Comparison of ENCODE assay signal across 10 mouse cellular contexts in genomic region chr17:26844371-26844851, GRCm38 (mm10). TPM values are rescaled to one million over a fixed set of nuclear protein-coding genes. Genes with fewer than 3 reads are reported as not detected.
DNase-seq lines count a peak whose midpoint lies in the region; ATAC-seq and TF ChIP-seq lines count a peak whose summit lies in the region.
"Had no signal": no experiment of that assay in that cellular context is flagged by ENCODE, and none has a peak within 500 bp of the region (broad histone marks: within the 10 kb centered on the region; RNA-seq: fewer than 3 reads in every experiment).

No protein-coding gene starts in this region.

- TF ChIP-seq POLR2A in heart, adult 2 months (IDR thresholded peaks at IDR 0.05; ENCODE audit: insufficient read depth, low read depth, low read length) = no peak

- 1% methylated on average over 36 of the region's 36 CpGs for WGBS in heart, adult 2 months
- WGBS in midbrain, embryonic 14.5 days = under 1% methylated on average over 36 of the region's 36 CpGs
- WGBS in midbrain, embryonic 15.5 days = under 1% methylated on average over 36 of the region's 36 CpGs
- WGBS in heart, embryonic 13.5 days = under 1% methylated on average over 36 of the region's 36 CpGs
- WGBS in stomach, embryonic 16.5 days = under 1% methylated on average over 36 of the region's 36 CpGs

- no peaks in the 10 kb centered on the region for H3K4me1 ChIP-seq in heart, adult 2 months (ENCODE audit: control insufficient read depth, insufficient read depth, low read length)
- no peaks in the 10 kb centered on the region for H3K4me1 ChIP-seq in midbrain, embryonic 14.5 days (ENCODE audit: control insufficient read depth, insufficient read depth, low read length)
- H3K4me1 ChIP-seq in midbrain, embryonic 15.5 days = peaks cover 13% of the 10 kb centered on the region
- peaks cover 6% of the 10 kb centered on the region for H3K4me1 ChIP-seq in heart, embryonic 13.5 days
- H3K4me1 ChIP-seq in stomach, embryonic 16.5 days (ENCODE audit: control insufficient read depth, insufficient read depth, low read length) = 0 out of 2 replicates have a peak, but pooled peaks cover 4% of the 10 kb centered on the region

- peak; percentile 36 to 54 for DNase-seq in heart, adult 2 months
- no peak for DNase-seq in heart, postnatal 25 days (ENCODE audit: low spot score)
- DNase-seq in midbrain, embryonic 14.5 days = peak; percentile 44
- DNase-seq in left cerebral cortex, postnatal 14 days (ENCODE audit: low spot score in 2 of 2) = no peak

- peak overlapping the region; percentile 83 for H3K27ac ChIP-seq in heart, adult 2 months
- H3K27ac ChIP-seq in midbrain, embryonic 14.5 days (replicated peaks; ENCODE audit: low read depth, low read length) = no peak overlapping the region
- no peak overlapping the region for H3K27ac ChIP-seq in midbrain, embryonic 15.5 days
- H3K27ac ChIP-seq in heart, embryonic 13.5 days (replicated peaks) = peak overlapping the region; percentile 94
- no peak overlapping the region for H3K27ac ChIP-seq in stomach, embryonic 16.5 days (ENCODE audit: low read length)

- 0 out of 2 replicates have a peak, but pooled peaks cover 3% of the 10 kb centered on the region for H3K79me2 ChIP-seq in heart, adult 2 months (replicated peaks; ENCODE audit: control insufficient read depth, insufficient read depth, low read length)

- intact Hi-C loops in heart, adult 2 months (cut with DNase I) = no loop called here
- intact Hi-C loops in heart, postnatal 25 days (cut with DNase I) = loop anchor here (10.0 kb wide), 1 partner anchor 360 kb away; no protein-coding TSS in a partner anchor
- intact Hi-C loops in left cerebral cortex, postnatal 14 days (cut with DNase I) = no loop called here

- no peak overlapping the region for H3K4me2 ChIP-seq in midbrain, embryonic 14.5 days (ENCODE audit: low read length)
- H3K4me2 ChIP-seq in midbrain, embryonic 15.5 days = no peak overlapping the region
- peak overlapping the region; percentile 83 for H3K4me2 ChIP-seq in heart, embryonic 13.5 days
- H3K4me2 ChIP-seq in stomach, embryonic 16.5 days (ENCODE audit: low read depth, low read length) = peak overlapping the region; percentile 32

- TF ChIP-seq CTCF in heart, adult 2 months (IDR thresholded peaks at IDR 0.05) = no peak

- H3K4me3 ChIP-seq in heart, adult 2 months = peak overlapping the region; percentile 40
- no peak overlapping the region for H3K4me3 ChIP-seq in midbrain, embryonic 14.5 days (replicated peaks; ENCODE audit: low read depth, low read length)
- H3K4me3 ChIP-seq in midbrain, embryonic 15.5 days = no peak overlapping the region
- peak overlapping the region; percentile 80 for H3K4me3 ChIP-seq in heart, embryonic 13.5 days
- peak overlapping the region; percentile 7 for H3K4me3 ChIP-seq in stomach, embryonic 16.5 days (replicated peaks; ENCODE audit: low read length)

- H3K9me3 ChIP-seq in midbrain, embryonic 14.5 days (ENCODE audit: control insufficient read depth, low read length) = no peaks in the 10 kb centered on the region
- H3K9me3 ChIP-seq in midbrain, embryonic 15.5 days = no peaks in the 10 kb centered on the region
- H3K9me3 ChIP-seq in heart, embryonic 13.5 days = no peaks in the 10 kb centered on the region
- no peaks in the 10 kb centered on the region for H3K9me3 ChIP-seq in stomach, embryonic 16.5 days (replicated peaks; ENCODE audit: control insufficient read depth, low read length)

- TF ChIP-seq EP300 in heart, adult 2 months (IDR thresholded peaks at IDR 0.05; ENCODE audit: insufficient read depth, low read depth, low read length) = no peak

- H3K9ac ChIP-seq in heart, adult 2 months (ENCODE audit: low read depth, low read length) = peak overlapping the region; percentile 89
- no peak overlapping the region for H3K9ac ChIP-seq in midbrain, embryonic 14.5 days (replicated peaks; ENCODE audit: low read length)
- no peak overlapping the region for H3K9ac ChIP-seq in midbrain, embryonic 15.5 days
- H3K9ac ChIP-seq in heart, embryonic 13.5 days = peak overlapping the region; percentile 100
- no peak overlapping the region for H3K9ac ChIP-seq in stomach, embryonic 16.5 days (ENCODE audit: low read length)

- no peaks in the 10 kb centered on the region for H3K36me3 ChIP-seq in heart, adult 2 months (ENCODE audit: control insufficient read depth, insufficient read depth, low read length)
- H3K36me3 ChIP-seq in midbrain, embryonic 14.5 days (ENCODE audit: control insufficient read depth, insufficient read depth, low read length) = no peaks in the 10 kb centered on the region
- H3K36me3 ChIP-seq in midbrain, embryonic 15.5 days (replicated peaks) = no peaks in the 10 kb centered on the region
- H3K36me3 ChIP-seq in heart, embryonic 13.5 days = peaks cover 2% of the 10 kb centered on the region
- H3K36me3 ChIP-seq in stomach, embryonic 16.5 days (ENCODE audit: control insufficient read depth, insufficient read depth, low read length) = no peaks in the 10 kb centered on the region

- ATAC-seq in midbrain, embryonic 14.5 days (ENCODE audit: low FRiP score, low TSS enrichment) = no peak
- ATAC-seq in midbrain, embryonic 15.5 days (replicated peaks) = no peak
- no peak for ATAC-seq in heart, embryonic 13.5 days (ENCODE audit: extremely low read depth, insufficient number of reproducible peaks, low FRiP score, low TSS enrichment)
- ATAC-seq in stomach, embryonic 16.5 days (ENCODE audit: insufficient read depth, low FRiP score) = no peak
- ATAC-seq in inflammation-experienced regulatory T-cells, adult 6 months = no peak

- peaks cover 8% of the 10 kb centered on the region for H3K27me3 ChIP-seq in heart, adult 2 months (ENCODE audit: control insufficient read depth, insufficient read depth, low read length)
- peaks cover 88% of the 10 kb centered on the region for H3K27me3 ChIP-seq in midbrain, embryonic 14.5 days (ENCODE audit: control insufficient read depth, insufficient read depth, low read length)
- H3K27me3 ChIP-seq in midbrain, embryonic 15.5 days (replicated peaks) = peaks cover 86% of the 10 kb centered on the region
- peaks cover 82% of the 10 kb centered on the region for H3K27me3 ChIP-seq in heart, embryonic 13.5 days (replicated peaks)
- peaks cover 80% of the 10 kb centered on the region for H3K27me3 ChIP-seq in stomach, embryonic 16.5 days (ENCODE audit: control insufficient read depth, insufficient read depth, low read length)

RNA-seq across cellular contexts. Expression of gene Nkx2-5, which starts 0.4 kb away (rescaled TPM):
- total RNA-seq in heart, adult 2 months (2021) = 10 to 100 TPM; 87.1 to 96.3 TPM
- 72.6 and 104 TPM in 2 replicates for polyA plus RNA-seq in heart, adult 2 months (2012; rRNA removed)
- total RNA-seq in heart, postnatal 25 days (2021) = 10 to 100 TPM; 79.5 to 91.8 TPM
- not detected in 2 replicates for polyA plus RNA-seq in midbrain, embryonic 14.5 days (2014; fragmentation: Nextera tagmentation; extraction: Ambion mirVana)
- 0.10 and 0.92 TPM in 2 replicates for polyA plus RNA-seq in midbrain, embryonic 15.5 days (2015; fragmentation: Nextera tagmentation; extraction: Ambion mirVana)
- polyA plus RNA-seq in heart, embryonic 13.5 days (2015; fragmentation: Nextera tagmentation; extraction: Ambion mirVana) = 136 and 142 TPM in 2 replicates
- polyA plus RNA-seq in stomach, embryonic 16.5 days (2015; fragmentation: Nextera tagmentation; extraction: Ambion mirVana) = 2.3 and 4.6 TPM in 2 replicates
- not detected for total RNA-seq in left cerebral cortex, postnatal 14 days (2021)
- not detected for polyA plus RNA-seq in inflammation-experienced regulatory T-cells, adult 6 months (2017; shearing (Covaris generic))
- total RNA-seq: adrenal gland, adult 18-20 months had no signal
- polyA plus RNA-seq: gonadal fat pad, adult 2 months had no signal

Comparison
In these comparisons a context has a peak if more than half of its experiments do, and no peak if none do; other contexts are left out.
1. DNase-seq: peak in heart, adult 2 months (2 of 2) and midbrain, embryonic 14.5 days (single experiment); none in heart, postnatal 25 days (single experiment) and left cerebral cortex, postnatal 14 days (0 of 2).
2. H3K27ac ChIP-seq: peak in heart, adult 2 months (single experiment) and heart, embryonic 13.5 days (single experiment); none in midbrain, embryonic 14.5 days (single experiment), midbrain, embryonic 15.5 days (single experiment) and stomach, embryonic 16.5 days (single experiment).
3. H3K4me3 ChIP-seq: peak in heart, adult 2 months (single experiment), heart, embryonic 13.5 days (single experiment) and stomach, embryonic 16.5 days (single experiment); none in midbrain, embryonic 14.5 days (single experiment) and midbrain, embryonic 15.5 days (single experiment).
4. H3K9ac ChIP-seq: peak in heart, adult 2 months (single experiment) and heart, embryonic 13.5 days (single experiment); none in midbrain, embryonic 14.5 days (single experiment), midbrain, embryonic 15.5 days (single experiment) and stomach, embryonic 16.5 days (single experiment).
5. H3K4me2 ChIP-seq: peak in heart, embryonic 13.5 days (single experiment) and stomach, embryonic 16.5 days (single experiment); none in midbrain, embryonic 14.5 days (single experiment) and midbrain, embryonic 15.5 days (single experiment).
6. RNA of gene Nkx2-5, which starts 0.4 kb away (polyA plus RNA-seq): 136 to 142 TPM in heart, embryonic 13.5 days and 72.6 to 104 TPM in heart, adult 2 months; 2.3 to 4.6 TPM in stomach, embryonic 16.5 days, 0.10 to 0.92 TPM in midbrain, embryonic 15.5 days, not detected in midbrain, embryonic 14.5 days and not detected in inflammation-experienced regulatory T-cells, adult 6 months; every median in the first group is over 10 times any median in the second.